Mouse (Mus musculus) T-helper 2 cell (primary cell): ENCODE measurements around the gene Tsfm.

ENCODE experiments used
- in situ Hi-C: fragments of 300-600 bp; cut with MboI, MseI; formaldehyde crosslinking; loops from one replicate; pipeline ENCODE4 v1.15.1; 2025; ENCODE audit warnings: high pct_unique_total_duplicates

Gene Tsfm

DNA sequence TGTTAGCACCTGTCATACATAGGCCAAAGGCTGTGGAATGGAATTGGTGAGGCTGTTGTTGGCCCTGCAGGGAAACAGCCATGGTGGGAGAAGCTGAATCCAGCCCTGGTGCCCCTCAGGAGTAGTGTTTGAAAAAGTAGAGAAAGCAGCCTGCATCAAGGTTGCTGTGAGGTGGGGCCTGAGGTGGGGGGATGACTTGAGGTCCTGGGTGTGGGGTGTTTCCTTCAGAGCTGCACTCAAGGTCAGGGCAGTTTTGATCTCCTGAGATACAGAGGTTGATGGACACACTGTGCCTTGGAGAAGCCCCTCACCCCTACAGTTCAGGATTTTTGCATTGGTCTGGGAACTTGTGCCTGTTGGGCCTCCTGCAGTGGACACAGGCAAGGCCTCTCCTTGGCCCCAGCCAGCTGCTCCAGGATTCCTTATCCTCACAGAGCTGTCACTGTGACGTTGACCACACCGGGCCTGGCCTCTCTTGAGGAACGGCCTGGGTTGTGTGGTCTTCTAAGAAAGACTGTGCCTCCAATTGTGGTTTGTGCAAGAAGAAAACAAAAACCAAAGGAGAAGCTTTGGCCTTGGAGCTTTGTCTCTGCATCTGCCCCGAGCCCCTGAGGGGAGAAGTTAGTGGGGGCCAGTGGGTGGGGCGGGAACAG lies 42.0 kb downstream of the Tsfm start:
- in situ Hi-C loops = no loop called here

DNA sequence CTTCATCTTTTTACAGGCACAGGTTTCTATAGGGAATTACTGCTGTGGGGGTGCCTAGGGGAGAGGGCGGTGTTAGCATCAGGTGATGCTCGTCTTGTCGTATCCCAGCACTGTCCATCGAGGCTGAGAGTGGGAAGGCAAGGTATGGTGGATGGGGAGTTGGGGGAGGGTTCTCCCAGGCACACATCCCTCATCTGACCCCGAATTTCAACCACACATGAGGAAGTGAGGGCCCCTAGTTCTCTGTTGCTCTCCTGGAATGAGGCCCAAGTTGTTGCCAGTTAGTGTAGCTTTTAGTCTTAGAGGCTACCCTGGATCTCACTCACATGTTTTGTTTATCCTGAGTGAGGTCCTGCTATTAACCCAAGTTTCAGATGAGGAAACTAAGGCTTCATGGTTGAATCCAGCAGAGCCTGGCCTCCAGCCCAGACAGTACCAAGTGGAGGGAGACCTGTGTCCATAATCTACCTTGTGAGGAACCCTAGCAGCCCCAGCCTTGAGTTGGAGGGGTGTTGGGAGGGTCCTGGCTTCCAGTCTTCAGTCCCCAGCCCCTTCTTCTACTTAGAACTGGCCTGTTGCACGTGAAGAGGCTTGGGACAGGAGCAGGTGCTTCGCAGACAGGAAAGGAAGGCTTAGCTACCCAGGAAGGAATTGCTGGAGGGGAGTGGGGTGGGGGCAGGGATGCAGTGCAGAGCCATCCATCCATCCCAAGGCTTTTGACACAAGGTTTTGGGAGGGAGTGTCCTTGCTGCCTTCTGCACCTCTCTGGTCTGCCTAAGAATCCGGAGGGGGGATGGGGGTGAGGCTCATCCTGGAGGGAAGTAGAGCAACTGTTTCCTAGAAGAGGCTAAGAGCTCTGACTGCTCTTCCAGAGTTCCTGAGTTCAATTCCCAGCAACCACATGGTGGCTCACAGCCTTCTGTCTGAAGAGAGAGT lies 43.2 kb downstream of the Tsfm start:
- in situ Hi-C loops = no loop called here

DNA sequence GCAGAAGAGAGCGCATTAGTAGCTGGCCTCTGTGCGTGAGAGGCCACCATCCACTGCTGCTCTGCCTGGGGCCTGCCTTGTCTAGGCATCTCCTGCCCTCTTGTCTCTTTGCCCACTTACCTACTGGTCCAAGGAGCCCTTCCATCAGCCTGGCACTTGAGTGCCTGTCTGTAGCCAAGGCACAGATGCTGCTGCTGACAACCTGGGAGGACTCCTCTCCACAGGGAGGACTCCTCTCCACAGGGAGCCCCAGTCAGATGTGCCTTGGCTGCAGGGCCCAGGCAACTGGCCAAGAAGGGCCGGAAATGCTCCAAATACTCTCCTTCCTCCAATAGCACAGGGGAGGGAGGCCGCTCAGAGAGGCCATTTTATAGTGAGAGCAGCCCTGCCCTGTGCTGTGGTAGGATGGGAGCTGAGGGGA lies 44.1 kb downstream of the Tsfm start:
- in situ Hi-C loops = no loop called here

DNA sequence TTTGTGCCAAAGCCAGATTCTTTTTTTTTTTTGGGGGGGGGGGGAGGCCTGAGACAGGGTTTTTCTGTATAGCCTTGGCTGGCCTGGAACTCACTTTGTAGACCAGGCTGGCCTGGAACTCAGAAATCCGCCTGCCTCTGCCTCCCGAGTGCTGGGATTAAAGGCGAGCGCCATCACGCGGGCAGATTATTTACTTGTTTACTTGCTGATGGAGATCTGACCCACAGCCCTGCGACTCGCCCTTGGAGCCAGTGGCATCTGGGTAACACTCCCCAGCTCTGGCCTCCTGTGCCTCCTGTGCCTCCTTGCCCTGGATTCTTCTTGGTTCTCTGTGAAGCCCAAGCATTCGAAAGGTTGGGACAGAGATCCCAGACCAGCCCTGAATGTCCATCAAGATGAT lies 45.1 kb downstream of the Tsfm start:
- in situ Hi-C loops = no loop called here

DNA sequence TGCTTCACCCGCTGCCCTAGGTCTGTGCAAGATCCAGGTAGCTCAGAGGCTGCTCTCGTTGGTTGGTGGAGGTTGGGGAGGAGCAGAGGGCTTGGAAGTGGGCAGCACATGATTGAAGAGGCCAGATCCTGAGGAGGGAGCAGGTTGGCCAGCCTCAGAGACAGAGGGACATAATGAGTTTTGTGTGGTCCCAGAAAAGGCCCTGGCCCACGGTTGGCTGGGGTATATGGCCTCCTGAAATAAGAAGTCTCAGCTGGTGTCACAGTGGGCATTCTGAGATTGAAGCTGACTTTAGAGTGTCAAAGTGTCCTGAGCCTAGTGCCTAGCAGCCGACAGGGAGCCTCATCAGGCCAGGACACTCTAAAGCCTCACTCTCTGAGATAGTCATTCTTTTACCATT lies 45.5 kb downstream of the Tsfm start:
- in situ Hi-C loops = no loop called here

DNA sequence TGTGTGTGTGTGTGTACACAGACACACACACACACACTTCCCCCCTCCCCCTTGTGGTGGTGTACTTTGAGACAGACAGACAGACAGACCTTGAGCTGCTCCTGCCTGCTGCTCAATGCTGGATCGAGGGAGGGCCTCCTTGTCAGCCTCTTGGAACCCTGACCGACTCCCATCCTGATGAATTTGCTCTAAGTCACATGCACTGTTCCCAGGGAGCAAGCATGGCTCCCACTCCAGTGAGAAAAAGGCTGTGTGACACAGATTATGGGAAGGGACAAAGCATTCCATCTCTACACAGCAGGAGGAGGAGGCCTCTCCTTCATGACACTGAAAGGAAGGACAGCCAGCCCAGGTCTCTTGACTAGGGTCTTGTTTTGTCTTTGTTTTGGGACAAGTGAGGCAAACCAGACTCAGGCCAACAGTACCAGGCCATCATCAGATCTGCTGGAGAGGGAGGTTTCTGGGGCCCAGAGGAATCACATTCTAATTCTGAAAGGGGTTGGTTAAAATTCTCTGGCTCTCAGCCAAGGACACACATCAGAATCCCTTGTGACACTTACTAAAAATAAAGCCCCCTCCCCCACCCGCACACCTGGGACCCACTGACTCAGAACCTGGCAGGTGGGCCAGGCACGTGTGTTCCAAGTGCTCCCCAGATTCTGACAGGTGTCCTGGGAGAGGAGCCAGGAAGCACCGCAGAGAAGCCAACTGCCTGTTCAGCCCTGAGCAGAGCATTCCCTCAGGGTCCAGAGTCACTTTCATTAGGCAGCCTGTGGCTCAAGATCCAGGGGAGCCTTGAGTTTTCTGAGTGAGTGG lies 46.2 kb downstream of the Tsfm start:
- in situ Hi-C loops = no loop called here

DNA sequence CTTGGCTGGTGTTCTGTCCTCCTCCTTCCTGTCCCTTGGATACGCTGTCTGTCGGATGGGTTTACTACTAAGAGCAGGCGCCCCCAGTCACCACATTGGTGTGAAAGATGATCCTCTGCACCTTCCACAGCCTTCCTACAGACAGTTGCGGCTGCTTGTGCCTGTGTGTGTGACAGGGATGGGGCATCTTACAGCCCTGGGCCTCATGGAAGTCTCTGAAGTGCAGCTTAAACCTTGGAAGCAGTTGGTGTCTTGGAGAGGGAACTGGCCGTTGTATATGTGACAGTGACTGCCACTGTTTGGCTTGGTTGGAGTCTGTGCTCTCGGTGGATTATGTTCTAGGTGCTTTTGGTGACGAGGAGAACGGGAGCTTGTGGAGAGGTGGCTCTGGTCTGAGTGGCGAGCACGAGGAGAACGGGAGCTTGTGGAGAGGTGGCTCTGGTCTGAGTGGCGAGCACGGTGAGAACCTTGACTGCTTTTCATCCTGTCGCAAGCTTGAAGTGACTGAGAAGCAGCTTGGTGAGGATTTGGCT lies 47.4 kb downstream of the Tsfm start:
- in situ Hi-C loops = no loop called here

DNA sequence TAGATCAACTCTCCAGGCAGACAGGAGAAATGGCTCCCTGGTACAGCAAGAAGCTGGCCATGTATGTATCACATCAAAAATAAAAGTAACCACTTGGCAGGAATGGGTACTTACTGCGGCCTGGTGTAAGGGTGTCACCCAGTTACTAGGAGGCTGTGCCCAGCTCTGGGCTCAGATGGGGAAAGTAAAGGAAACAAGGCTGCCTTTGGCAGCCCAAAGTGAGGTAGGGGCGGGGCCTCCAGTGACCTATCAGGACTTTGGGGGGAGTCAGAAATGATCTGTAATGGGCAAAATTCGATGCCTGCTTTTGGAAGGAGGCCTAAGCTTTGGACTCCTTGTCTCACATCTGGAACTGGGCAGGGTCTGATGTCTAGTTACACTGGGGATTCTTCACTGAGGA lies 48.9 kb downstream of the Tsfm start:
- in situ Hi-C loops = no loop called here

DNA sequence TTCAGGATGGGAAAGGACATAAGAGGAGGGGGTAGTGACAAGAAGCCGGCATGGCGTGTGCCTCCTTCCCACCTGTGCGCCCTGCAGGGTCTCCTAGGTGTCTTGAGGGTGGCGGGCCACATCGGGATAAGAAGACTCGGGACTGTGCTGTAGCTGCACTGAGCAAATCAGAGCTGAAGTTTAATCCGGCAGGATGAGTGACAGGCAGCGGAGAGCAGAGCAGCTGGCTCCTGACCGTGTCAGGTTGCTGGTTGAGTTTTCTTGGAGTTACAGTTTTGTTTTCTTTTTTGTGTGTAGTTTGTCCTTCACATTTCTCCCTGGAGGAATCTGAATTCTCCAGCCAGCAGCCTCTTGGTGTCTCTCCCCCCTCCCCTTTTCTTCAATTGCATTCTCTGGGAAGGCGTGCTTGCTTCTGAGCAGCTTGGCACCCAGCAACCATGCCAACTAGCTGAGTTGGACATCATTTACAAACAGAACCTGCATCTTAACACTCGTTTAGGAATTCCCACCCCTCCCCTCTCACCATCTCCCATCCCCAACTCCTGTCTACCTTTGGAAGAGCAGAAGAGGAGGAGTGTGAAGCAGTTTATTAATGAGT lies 49.6 kb downstream of the Tsfm start:
- in situ Hi-C loops = no loop called here

DNA sequence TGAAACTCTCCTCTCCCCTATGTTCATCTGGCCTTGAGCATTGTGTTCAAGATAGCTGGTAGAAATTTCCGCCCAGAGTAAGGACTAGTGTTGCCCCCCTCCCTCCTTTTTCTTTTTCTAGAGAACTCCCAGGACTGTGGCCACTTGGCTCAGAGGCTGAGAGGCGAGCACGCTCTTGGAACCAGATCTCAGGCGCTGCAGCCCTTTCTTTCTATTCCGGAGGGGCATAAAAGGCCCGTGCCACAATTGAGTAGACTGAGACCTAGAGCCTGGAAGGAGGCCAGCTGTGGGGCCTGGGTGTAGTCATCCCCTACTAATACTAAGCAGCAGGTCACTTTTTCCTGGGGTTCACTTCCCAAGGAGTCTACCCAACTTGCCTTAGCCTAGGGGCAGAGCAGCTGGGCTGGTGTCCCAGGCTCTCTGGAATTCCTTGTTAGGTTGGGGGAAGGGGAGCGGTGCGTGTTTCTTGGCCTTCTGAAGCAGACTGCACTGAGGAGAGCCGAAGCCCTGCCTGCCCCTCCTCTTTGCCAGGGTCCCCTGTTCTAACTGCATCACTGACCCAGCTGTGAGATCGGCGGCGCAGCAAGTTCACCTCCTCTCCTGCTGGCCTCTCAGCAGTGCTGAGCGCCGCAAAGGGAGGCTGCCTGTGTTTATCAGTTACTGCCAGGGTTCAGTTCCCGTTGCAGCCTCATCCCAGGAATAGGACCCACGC lies 50.3 kb downstream of the Tsfm start:
- in situ Hi-C loops = no loop called here

DNA sequence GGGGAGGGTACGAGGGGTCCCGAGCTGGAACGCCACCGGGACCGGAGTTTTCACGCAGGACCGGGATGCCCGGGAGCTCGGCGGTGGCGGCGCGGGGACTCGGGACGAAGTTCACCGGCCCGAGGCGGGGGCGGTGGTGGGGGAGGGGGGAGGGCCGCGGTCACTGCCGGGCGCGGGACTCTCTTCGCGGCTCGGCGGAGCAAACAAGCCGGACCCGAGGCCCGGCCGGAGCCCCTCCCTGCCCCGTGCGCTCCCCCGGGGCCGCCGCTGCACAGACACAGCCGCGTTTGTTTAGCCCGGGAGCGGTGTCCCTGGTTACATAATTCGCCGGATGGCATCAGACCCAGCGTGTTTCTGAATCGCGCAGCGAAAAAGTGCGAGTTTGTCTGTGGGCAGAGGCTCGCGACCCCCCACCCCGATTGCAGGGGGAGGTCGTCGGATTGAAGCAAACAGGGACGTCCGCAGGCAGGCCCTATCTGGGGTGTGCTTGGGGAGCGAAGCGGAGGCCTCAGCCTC lies 50.9 kb downstream of the Tsfm start:
- in situ Hi-C loops = no loop called here

DNA sequence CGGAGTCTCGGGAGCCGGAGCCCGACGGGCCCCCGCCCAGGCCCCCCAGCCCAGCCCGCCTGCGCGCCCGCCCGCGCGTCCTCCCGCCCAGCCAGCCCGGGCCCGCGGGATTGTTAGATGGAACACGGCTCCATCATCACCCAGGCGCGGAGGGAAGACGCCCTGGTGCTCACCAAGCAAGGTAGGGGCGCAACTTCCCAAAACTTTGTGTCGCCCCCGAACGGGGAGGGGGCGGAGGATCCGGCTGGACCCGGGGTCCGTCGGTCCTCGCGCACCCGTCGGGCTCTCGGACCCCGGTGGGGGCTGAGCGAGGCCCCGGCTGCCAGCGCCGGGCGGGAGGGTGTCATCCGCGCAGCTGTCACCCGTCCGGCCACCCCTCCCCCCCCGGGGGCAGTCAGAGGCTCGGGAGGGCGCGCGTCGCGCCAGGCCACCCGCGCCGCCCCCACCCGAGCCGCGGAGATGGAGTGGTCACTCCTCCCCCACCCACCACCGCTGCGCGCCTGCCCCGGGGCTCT lies 51.5 kb downstream of the Tsfm start:
- in situ Hi-C loops = no loop called here

DNA sequence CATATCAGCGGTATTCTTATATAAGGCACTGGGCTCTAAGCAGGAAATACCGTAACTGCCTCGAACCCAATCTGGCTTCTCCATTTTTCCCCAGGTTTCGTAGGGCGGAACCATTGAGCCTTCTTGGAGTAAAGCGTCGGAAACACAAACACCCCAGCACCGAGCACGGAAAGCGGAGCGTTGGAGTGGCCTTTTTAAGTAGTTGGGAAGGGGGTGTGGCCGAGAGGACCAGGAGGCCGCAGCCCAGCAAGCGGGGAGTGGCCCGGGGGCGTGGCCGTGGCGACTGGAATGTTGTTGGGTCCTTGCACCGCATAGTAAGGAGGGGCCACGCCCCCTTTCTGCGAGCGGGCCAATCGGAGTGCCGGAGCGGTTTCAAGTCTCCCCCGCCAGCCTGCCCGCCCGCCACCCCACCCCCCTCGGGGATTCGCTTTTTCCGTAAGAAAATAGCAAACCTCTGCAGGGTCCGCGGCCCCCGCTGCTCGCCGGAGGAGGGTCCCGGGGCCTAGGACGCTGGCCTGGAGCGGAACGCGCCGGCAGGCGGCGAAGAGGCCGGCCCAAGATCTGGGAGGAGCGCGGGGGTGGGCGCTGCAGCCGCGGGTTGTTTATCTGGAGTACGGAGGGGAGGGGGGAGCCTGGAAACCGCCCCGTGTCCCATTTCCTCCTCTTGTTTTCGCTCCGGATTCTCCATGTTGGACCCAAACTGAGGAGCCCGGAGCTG lies 52.2 kb downstream of the Tsfm start, which contains the start of gene Ctdsp2:
Gene Ctdsp2, plus strand, starts transcription at position 441 of the 718 bp plus-strand sequence.
- in situ Hi-C loops = no loop called here

DNA sequence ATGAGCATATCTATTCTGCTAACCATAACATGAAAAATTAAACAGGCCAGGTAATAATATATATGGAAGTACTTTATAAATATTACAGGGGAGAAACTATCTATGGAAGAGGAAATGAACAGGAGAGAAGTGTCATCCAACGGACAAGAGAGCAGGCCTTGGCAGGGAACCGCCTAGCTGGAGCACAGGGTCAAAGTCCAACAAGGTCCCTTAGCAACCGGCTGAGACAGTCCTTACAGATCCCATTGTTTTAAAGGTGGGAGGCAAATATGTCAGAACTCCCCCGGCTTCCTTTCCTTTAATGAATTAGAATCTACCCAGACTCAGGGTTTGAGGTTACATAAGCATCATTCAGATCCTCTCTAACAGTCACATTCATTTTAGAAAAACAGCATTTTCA lies 53.6 kb downstream of the Tsfm start:
- in situ Hi-C loops = no loop called here

DNA sequence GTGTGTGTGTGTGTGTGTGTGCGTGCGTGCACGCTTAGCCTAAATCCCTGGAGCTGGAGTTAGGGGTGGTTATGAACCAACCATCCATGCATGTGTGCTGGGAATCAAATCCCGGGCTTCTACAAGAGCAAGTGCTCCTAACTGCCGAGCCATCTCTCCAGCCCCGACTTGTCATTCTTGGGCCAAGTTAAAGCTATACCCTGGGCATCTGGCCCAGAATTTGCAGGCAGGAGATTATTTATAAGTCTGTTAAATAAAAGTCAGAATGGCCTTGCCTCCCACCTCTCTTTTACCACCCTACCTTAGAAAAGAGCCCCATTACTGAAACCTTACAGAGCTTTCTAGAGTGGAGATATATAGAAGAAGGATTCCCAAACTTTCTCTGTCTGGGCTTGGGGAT lies 54.9 kb downstream of the Tsfm start:
- in situ Hi-C loops = no loop called here

DNA sequence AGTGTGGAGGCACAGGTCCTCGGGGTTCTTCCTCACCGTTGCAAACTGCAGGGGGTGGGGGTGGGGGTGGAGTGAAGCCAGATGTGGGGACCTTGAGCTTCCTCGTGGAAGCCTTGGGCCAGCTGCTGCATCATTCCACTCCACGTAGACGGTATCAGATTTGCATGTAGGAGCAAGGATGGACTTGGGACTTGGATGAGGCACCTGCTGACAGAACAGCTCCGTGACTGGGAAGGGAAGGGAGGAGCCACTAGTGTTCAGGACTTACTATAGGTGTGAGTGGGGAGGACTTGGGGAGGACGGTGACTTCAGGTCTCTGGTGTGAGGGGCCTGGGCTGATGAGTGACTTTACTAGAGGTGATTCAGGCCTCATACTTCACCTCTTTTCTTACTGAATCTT lies 57.7 kb downstream of the Tsfm start:
- in situ Hi-C loops = no loop called here

DNA sequence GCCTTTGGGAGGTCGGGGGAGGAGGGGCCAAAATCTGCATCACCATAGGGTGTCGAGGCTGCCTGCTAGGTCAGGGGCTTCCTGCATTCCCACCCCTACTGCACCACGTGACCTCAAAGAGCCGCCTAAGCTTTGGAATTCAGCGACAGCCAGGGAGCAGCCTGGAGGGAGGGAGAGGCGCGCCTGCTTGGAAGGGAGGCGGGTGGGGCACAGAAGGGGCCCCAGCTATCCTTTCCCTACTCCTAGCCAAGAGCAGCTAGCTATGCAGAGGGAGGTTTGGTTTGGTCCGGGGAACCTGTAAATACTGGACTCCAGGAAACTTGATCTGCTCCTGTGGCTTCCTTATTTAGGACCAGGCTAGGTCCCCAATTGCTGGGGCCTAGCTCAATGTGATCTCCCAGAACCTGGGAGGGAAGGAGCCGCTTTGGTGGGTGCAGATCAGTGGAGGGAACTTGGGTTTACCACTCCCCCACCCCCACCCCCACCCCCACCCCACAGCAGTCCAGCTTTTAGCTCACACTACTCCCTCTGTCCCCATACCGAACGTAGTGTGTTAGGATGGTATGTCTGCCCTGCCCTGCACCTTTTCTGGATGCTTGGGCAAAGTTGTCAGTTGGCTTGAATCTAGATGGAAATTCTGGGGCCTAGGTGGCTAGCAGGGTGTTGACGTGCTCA lies 58.5 kb downstream of the Tsfm start:
- in situ Hi-C loops = no loop called here

DNA sequence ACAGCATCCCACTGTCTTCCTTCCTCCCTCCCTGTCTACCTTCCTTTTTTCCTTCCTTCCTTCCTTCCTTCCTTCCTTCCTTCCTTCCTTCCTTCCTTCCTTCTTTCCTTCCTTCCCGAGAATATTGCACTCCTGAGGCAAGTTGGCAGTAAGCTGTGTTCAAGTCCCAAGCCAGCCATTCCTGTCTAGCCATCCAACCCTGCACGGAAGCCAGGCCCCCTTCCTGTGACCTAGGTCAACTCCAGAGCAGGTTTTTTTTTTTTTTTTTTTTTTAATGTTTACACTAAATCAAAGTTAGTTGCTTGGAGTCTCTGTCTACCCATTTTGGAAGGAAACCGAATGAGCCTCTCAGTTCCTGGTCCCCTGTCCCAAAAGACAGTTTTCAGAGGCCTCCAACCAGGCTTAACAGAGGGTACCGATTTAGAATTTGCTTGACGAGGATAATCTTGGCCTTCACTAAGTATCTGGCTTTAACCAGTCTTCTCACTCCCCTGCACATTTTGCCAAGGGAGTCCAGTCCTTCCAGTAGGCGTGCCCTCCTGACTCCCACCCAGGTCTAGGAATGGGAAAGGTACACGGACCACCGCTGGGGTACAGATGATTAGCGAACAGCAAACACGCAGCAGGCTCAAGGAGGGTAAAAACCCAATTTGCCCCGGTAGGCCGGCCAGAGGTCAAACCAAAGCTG lies 59.1 kb downstream of the Tsfm start:
- in situ Hi-C loops = no loop called here

DNA sequence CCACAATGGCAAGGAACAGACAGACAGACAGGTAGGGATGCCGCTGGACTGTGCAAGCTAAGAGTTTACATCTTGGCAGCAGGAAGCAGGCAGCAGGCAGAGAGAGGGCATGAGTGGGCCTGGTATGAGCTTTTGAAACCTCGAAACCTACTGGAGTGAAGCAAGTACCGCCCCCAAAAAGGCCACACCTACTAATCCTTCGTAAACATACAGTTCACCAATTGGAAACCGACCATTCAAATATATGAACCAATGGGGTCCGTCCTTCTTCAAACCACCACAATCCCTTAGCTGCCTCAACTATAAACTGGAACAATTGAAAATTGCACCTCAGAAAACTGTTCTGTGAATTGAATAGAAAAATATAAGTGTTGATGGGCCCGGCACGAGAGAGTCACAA lies 66.8 kb downstream of the Tsfm start:
- in situ Hi-C loops = no loop called here
